ENCODE assay signal across 11 mouse cellular contexts in the genomic region with DNA sequence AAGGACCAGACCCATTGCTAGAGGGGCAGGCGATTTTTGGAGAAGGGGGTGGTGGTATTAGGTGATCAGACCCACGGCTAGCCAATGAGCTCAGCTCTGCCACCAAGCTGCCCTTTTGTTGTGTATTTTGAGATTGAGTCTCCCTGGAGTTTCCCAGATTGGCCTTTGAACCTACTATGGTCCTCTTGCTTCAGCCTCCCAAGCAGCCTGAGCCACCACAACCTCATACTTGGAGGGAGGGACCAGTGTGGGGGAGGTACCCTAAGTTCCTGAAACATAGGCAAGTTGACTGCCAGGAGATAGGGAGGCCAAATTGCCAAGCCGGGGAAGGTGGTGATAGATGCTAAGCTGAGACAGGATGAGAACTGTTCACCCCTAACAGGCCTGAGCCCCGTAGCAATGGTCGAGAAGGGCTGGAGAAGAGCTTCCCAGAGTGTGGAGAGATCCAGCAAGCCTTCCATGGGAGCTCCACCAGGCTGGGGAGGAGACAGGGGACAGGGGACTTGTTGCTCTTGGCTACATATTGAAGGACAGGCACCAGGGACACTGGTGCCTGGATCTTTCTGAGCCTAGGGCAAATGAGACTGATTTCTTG.
DNase-seq lines count a peak whose midpoint lies in the region; ATAC-seq and TF ChIP-seq lines count a peak whose summit lies in the region.
"Had no signal": no experiment of that assay in that cellular context is flagged by ENCODE, and none has a peak within 500 bp of the region (broad histone marks: within the 10 kb centered on the region; RNA-seq: fewer than 3 reads in every experiment).

No protein-coding gene starts in this region.

- no peak for DNase-seq in forebrain, postnatal 0 days
- no peak for DNase-seq in midbrain, embryonic 10.5 days (ENCODE audit: low spot score)
- no peak for DNase-seq in left cerebral cortex, adult 8-10 months (ENCODE audit: low spot score in 2 of 2)
- DNase-seq: gastrocnemius, postnatal 36 days; layer of hippocampus, adult 9-11 months; lung, postnatal 4 days had no signal

- no peak for ATAC-seq in forebrain, embryonic 12.5 days (ENCODE audit: low FRiP score)
- ATAC-seq in forebrain, postnatal 0 days, result no peak
- ATAC-seq in midbrain, embryonic 16.5 days, result no peak
- ATAC-seq in hindbrain, embryonic 13.5 days (ENCODE audit: low FRiP score), result no peak
- no peak for ATAC-seq in stomach, embryonic 15.5 days (ENCODE audit: insufficient read depth, low FRiP score, low read depth)
- no peak for ATAC-seq in activated CD4-positive, CD25-positive, alpha-beta regulatory T cell, adult 4 months

- H3K4me2 ChIP-seq in forebrain, embryonic 12.5 days, result peak overlapping the region; percentile 49; the same call in 1 of the 2 replicates
- H3K4me2 ChIP-seq in forebrain, postnatal 0 days (ENCODE audit: low read depth), result no peak overlapping the region
- no peak overlapping the region for H3K4me2 ChIP-seq in midbrain, embryonic 16.5 days (ENCODE audit: low read length)
- peak overlapping the region; percentile 17; the same call in 1 of the 2 replicates for H3K4me2 ChIP-seq in hindbrain, embryonic 13.5 days
- no peak overlapping the region for H3K4me2 ChIP-seq in stomach, embryonic 15.5 days

- peaks cover 100% of the 10 kb centered on the region for H3K4me1 ChIP-seq in forebrain, embryonic 12.5 days
- H3K4me1 ChIP-seq in forebrain, postnatal 0 days (ENCODE audit: insufficient read depth), result peaks cover 51% of the 10 kb centered on the region
- peaks cover 100% of the 10 kb centered on the region for H3K4me1 ChIP-seq in midbrain, embryonic 10.5 days
- peaks cover 79% of the 10 kb centered on the region for H3K4me1 ChIP-seq in midbrain, embryonic 16.5 days (ENCODE audit: control insufficient read depth, insufficient read depth, low read length)
- peaks cover 99% of the 10 kb centered on the region for H3K4me1 ChIP-seq in hindbrain, embryonic 13.5 days (replicated peaks)
- H3K4me1 ChIP-seq in stomach, embryonic 15.5 days, result peaks cover 81% of the 10 kb centered on the region

- WGBS in forebrain, embryonic 12.5 days, result 26% methylated on average over 5 of the region's 5 CpGs
- WGBS in forebrain, postnatal 0 days, result 38% methylated on average over 5 of the region's 5 CpGs
- 21% methylated on average over 5 of the region's 5 CpGs for WGBS in midbrain, embryonic 10.5 days
- 30% methylated on average over 5 of the region's 5 CpGs for WGBS in midbrain, embryonic 16.5 days
- WGBS in hindbrain, embryonic 13.5 days, result 23% methylated on average over 5 of the region's 5 CpGs
- WGBS in stomach, embryonic 15.5 days, result 43% methylated on average over 5 of the region's 5 CpGs

- no peak overlapping the region for H3K4me3 ChIP-seq in forebrain, embryonic 12.5 days (replicated peaks)
- H3K4me3 ChIP-seq in forebrain, postnatal 0 days (ENCODE audit: low read depth, low read length), result no peak overlapping the region
- peak overlapping the region; percentile 45 for H3K4me3 ChIP-seq in midbrain, embryonic 10.5 days
- no peak overlapping the region for H3K4me3 ChIP-seq in midbrain, embryonic 16.5 days (ENCODE audit: low read depth, low read length)
- H3K4me3 ChIP-seq in hindbrain, embryonic 13.5 days, result no peak overlapping the region
- H3K4me3 ChIP-seq in stomach, embryonic 15.5 days (replicated peaks), result no peak overlapping the region

- H3K9me3 ChIP-seq in forebrain, embryonic 12.5 days, result no peaks in the 10 kb centered on the region
- H3K9me3 ChIP-seq in forebrain, postnatal 0 days (ENCODE audit: low read length), result no peaks in the 10 kb centered on the region
- H3K9me3 ChIP-seq in midbrain, embryonic 10.5 days (replicated peaks), result no peaks in the 10 kb centered on the region
- no peaks in the 10 kb centered on the region for H3K9me3 ChIP-seq in midbrain, embryonic 16.5 days (replicated peaks; ENCODE audit: control insufficient read depth, low read length, poor library complexity, severe bottlenecking)
- no peaks in the 10 kb centered on the region for H3K9me3 ChIP-seq in hindbrain, embryonic 13.5 days
- no peaks in the 10 kb centered on the region for H3K9me3 ChIP-seq in stomach, embryonic 15.5 days

- peak overlapping the region; percentile 58; the same call in 1 of the 2 replicates for H3K27ac ChIP-seq in forebrain, embryonic 12.5 days
- no peak overlapping the region for H3K27ac ChIP-seq in forebrain, postnatal 0 days (ENCODE audit: low read depth, low read length)
- H3K27ac ChIP-seq in midbrain, embryonic 10.5 days (replicated peaks), result peak overlapping the region; percentile 80
- H3K27ac ChIP-seq in midbrain, embryonic 16.5 days (ENCODE audit: low read length), result no peak overlapping the region; the same call in 1 of the 2 replicates
- H3K27ac ChIP-seq in hindbrain, embryonic 13.5 days, result peak overlapping the region; percentile 89; the same call in 1 of the 2 replicates
- H3K27ac ChIP-seq in stomach, embryonic 15.5 days, result 0 out of 2 replicates have a peak overlapping the region, but pooled peaks have one; percentile 17

- peaks cover 43% of the 10 kb centered on the region for H3K27me3 ChIP-seq in forebrain, embryonic 12.5 days
- no peaks in the 10 kb centered on the region for H3K27me3 ChIP-seq in forebrain, postnatal 0 days (ENCODE audit: insufficient read depth, low read length)
- H3K27me3 ChIP-seq in midbrain, embryonic 10.5 days (ENCODE audit: low read depth, poor library complexity, severe bottlenecking), result peaks cover 85% of the 10 kb centered on the region
- no peaks in the 10 kb centered on the region for H3K27me3 ChIP-seq in midbrain, embryonic 16.5 days (ENCODE audit: control insufficient read depth, insufficient read depth, low read depth, low read length)
- H3K27me3 ChIP-seq in hindbrain, embryonic 13.5 days, result no peaks in the 10 kb centered on the region
- H3K27me3 ChIP-seq in stomach, embryonic 15.5 days (replicated peaks), result no peaks in the 10 kb centered on the region

- no peaks in the 10 kb centered on the region for H3K36me3 ChIP-seq in forebrain, embryonic 12.5 days (replicated peaks)
- H3K36me3 ChIP-seq in forebrain, postnatal 0 days (ENCODE audit: insufficient read depth), result no peaks in the 10 kb centered on the region
- no peaks in the 10 kb centered on the region for H3K36me3 ChIP-seq in midbrain, embryonic 10.5 days
- no peaks in the 10 kb centered on the region for H3K36me3 ChIP-seq in midbrain, embryonic 16.5 days (ENCODE audit: control insufficient read depth, insufficient read depth, low read length)
- no peaks in the 10 kb centered on the region for H3K36me3 ChIP-seq in hindbrain, embryonic 13.5 days
- no peaks in the 10 kb centered on the region for H3K36me3 ChIP-seq in stomach, embryonic 15.5 days

- peak overlapping the region; percentile 36; the same call in 1 of the 2 replicates for H3K9ac ChIP-seq in forebrain, embryonic 12.5 days
- no peak overlapping the region for H3K9ac ChIP-seq in forebrain, postnatal 0 days
- no peak overlapping the region for H3K9ac ChIP-seq in midbrain, embryonic 16.5 days (ENCODE audit: low read depth, low read length)
- peak overlapping the region; percentile 51 for H3K9ac ChIP-seq in hindbrain, embryonic 13.5 days
- no peak overlapping the region for H3K9ac ChIP-seq in stomach, embryonic 15.5 days

- no peak for TF ChIP-seq CTCF in forebrain, postnatal 0 days (IDR thresholded peaks at IDR 0.05; ENCODE audit: low read depth)

Comparison
In these comparisons a context has a peak if more than half of its experiments do, and no peak if none do; other contexts are left out.
1. H3K27ac ChIP-seq: peak in forebrain, embryonic 12.5 days (single experiment), midbrain, embryonic 10.5 days (single experiment), hindbrain, embryonic 13.5 days (single experiment) and stomach, embryonic 15.5 days (single experiment); none in forebrain, postnatal 0 days (single experiment) and midbrain, embryonic 16.5 days (single experiment).
2. H3K4me2 ChIP-seq: peak in forebrain, embryonic 12.5 days (single experiment) and hindbrain, embryonic 13.5 days (single experiment); none in forebrain, postnatal 0 days (single experiment), midbrain, embryonic 16.5 days (single experiment) and stomach, embryonic 15.5 days (single experiment).
3. H3K9ac ChIP-seq: peak in forebrain, embryonic 12.5 days (single experiment) and hindbrain, embryonic 13.5 days (single experiment); none in forebrain, postnatal 0 days (single experiment), midbrain, embryonic 16.5 days (single experiment) and stomach, embryonic 15.5 days (single experiment).